Mouse (Mus musculus) regulatory T cell (primary cell): ENCODE data around the gene Pdzrn4.
"Not testable (repeated sequence)": the region's sequence is repeated elsewhere in the genome, so short reads cannot be mapped to it uniquely, and the experiment has no call there.

Source experiments
- in situ Hi-C: fragments of 300-600 bp; cut with MboI, MseI; formaldehyde crosslinking; loops from one replicate; pipeline ENCODE4 v1.15.1; 2025; ENCODE audit warnings: high pct_unique_total_duplicates

Gene Pdzrn4

DNA sequence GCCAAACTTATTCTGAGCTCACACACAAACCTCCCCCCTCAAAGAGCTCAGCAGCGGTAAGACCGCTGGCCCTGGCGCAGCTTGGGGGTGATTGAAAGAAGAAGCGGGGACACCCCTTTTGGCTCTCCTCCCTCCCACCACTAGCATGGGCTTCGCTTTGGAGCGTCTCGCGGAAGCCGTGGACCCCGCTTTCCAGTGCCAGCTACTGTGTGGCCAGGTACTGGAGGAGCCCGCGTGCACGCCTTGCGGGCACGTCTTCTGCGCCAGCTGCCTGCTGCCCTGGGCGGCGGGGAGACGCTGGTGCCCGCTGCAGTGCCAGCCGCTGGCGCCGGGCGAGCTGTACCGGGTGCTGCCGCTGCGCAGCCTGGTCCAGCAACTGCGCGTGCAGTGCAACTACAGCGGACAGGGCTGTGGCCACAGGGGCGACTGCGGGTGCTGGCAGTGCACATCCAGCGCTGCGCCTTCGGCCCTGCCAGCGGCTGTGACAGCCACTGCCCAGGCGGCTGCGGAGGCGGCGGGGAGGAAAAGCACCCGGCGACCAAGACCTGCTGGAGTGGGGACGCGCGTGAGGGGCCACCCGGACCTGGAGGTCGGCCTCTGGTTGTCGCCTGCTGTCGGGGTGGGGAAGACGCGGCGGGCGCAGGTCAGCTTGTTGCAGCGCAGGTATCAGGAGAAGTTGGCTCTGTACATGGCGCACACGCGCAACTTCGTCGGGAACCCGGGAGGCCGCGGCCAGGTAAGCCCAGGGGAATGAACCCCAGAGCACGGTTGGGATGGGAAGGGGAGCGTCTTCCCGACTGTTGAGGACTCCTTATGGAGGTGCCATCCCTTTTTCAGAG lies at the start of gene Pdzrn4:
Gene Pdzrn4 (plus strand): TSS at position 112 of the 839 bp plus-strand sequence.
- in situ Hi-C loops = no loop called here

DNA sequence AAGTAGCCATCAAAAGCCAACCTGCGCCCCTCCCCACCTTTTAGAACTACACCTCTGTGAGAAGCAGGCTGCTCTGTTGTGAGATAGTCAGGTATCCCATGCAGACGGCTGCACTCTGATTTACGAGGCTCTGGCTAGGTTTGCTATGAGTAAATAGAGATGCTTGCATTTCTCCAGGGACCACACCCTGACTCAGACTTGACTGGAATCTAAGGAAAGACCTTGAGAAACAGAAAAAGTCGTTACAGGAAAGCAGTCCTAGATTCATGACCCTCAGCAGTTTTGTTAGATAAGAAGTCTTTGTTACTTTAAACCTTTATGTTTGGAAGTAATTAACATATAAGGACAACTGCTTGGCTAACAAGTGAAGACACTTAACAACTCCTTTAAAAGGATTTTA lies 49.3 kb upstream of the Pdzrn4 start:
- in situ Hi-C loops = no loop called here

DNA sequence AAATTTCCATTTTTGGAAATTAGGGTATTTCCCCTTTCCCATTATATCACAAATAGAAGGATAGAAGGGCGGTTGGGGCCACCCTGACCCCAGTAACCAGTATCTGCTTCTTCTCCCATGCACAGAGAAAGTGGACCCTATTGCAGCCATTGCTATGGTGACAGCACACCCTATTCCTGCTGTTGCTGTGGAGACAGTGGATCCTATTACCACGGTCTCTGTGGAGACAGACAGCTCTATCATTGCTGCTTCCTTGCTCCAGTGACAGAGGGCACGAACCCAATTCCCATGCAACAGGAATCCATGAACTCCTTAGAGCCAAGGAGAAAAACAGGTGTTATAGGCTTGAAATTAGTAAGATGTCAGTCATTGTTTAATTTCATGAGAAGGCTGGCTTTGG lies 48.8 kb upstream of the Pdzrn4 start:
- in situ Hi-C loops = no loop called here

DNA sequence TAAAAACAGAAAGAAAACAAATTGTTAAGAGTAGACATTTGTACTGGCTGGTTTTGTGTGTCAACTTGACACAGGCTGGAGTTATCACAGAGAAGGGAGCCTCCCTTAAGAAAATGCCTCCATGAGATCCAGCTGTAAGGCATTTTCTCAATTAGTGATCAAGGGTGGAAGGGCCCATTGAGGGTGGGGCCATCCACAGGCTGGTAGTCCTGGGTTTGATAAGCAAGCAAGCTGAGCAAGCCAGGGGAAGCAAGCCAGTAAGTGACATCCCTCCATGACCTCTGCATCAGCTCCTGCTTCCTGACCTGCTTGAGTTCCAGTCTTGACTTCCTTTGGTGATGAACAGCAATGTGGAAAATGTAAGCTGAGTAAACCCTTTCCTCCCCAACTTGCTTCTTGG lies 48.2 kb upstream of the Pdzrn4 start:
- in situ Hi-C loops = not testable (repeated sequence)

DNA sequence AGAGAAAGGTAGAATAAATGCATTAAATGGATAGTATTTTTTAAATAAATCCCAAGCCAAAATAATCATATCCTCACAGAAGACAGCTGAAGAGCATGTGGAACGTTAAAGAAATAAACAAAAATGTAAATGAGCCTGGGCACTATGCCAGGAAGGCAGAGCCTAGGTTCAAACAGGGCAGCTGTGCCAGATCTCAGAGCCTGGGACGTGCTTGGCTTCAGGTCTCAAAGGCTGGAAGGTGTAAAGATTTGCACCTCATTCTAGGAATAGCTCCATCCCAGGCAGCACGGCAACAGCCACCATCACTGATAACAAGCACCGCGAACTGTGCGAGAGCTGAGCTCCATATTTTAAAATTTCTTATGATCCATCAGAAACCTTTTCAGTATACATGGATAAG lies 32.5 kb upstream of the Pdzrn4 start:
- in situ Hi-C loops = no loop called here

DNA sequence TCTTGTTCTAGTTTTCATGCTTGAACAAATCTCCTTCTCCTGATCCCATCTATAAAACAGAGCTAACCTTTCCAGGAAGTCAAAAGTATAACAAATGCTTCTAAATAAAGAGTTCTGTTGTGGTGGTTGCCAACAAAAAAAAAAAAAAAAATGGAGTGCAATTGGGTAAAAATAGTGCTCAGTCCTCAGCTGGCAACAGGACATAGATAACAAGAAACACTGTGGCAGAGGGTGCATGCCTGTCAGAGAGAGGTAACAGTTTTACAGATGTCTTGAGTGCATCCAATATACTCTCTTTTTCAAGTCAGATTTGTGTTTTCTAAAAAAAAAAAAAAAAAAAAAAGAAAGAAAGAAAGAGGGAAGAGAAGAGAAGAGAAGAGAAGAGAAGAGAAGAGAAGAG lies 32.1 kb upstream of the Pdzrn4 start:
- in situ Hi-C loops = no loop called here

DNA sequence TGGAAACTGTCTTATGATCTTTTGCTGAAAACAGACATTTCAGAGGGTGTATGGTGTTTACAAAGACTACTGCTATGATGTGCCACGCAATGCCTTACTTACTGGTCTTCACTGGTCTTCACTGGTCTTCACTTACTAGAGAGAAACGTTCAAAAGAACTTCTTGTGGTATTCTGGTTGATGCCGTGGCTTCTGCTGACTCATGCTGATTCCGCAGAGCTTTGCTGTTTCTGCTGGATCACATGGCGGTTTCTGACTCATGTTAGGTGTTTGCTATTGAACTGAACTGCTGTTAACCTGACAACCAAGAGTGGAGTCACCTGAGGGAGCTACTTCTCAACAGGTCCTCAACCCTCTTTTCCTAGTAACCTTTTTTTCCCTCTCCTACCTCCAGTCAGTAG lies 1.9 kb upstream of the Pdzrn4 start:
- in situ Hi-C loops = no loop called here

DNA sequence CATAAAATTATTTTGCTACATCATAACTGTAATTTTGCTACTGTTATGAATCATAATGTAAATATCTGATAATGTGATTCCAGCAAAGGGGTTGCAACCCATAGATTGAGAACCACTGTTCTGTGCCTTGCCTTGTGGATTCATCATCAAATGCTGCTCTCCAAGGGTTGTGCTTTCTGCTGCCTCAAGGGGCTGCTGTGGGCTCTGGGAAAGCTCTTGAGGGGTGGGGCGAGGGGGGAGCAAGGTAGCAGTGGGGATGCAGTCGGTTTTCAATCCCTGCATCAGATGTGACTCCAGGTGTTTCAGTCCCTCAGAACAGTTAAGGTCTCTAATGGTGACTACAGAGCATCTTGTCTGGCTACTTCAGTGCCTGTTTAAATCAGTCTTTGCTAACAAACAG lies 2.1 kb downstream of the Pdzrn4 start:
- in situ Hi-C loops = no loop called here

DNA sequence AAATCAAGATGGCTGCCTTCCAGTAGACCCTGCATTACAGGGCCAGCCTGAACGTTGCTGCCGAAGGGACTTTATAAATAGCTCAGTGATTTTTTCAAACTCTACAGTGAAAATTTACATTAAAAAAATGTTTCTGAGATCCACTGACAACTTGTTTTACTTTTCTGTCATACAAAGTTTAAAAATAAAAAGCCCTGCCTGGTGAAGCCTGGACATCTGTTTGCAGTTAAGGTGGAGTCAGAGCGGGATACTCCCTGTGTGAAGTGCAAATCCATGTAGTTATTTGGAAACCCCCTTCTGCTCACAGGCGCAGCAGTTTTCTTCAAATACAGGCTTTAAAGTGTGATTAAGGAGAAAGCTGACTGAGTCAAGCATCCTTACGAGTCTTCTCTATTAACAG lies 2.6 kb downstream of the Pdzrn4 start:
- in situ Hi-C loops = no loop called here

DNA sequence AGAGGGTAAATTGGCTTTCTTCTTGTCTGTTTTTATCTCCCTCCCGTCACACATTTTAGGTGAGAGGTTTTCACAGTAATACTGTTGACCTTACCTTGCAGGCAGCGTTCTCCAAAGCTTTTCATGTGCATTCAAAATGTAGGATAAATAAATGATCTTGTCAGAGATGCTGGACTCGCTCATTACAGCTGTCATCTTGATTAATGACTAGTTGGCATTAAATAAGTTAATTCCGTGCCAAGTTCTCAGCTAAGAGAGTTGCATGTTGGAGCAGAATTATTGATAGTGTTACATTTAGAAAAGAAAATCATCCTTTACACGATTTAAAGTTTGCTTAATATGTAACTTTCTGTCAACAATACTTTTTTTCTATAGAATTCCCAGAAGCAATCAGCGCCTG lies 4.9 kb downstream of the Pdzrn4 start:
- in situ Hi-C loops = no loop called here

DNA sequence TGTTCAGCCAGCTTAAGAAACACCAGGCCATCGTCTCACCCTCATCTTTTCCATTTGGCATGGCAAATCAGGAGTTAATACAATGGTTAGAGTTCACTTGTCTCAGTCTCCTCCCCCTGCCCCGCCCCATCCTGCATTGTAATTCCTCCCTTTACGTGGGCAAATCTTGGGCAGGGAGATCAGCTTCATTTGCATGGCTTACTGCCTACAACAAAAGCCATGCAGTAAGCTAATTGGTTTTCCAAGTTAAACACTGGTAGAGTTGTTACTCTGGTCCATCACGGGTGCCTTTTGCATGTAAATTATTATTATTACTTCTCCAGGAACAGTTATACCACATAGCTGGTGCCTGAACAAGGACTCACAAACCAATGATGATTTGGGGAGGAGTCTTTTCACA lies 18.6 kb downstream of the Pdzrn4 start:
- in situ Hi-C loops = loop anchor here (10.0 kb wide), 1 partner anchor 799 kb away; no protein-coding TSS in a partner anchor

DNA sequence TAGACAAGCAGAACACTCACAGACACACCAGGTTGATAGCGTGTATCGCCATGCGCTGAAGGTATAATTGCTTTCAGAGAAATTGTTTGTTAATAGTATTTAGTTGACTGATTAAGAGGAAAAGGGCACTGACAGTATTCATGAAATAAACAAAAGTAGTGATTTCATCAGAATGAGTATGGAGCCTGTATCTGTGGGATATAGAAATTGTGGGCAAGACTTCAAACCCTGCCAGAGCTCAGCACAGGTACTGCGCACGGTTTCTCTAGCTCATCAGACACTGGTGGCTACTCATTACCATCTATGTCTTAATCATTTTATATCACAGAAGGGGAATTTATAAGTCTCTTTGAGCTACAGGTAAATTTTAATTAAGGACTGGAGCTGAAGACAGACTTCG lies 19.5 kb downstream of the Pdzrn4 start:
- in situ Hi-C loops = loop anchor here (10.0 kb wide), 1 partner anchor 799 kb away; no protein-coding TSS in a partner anchor

DNA sequence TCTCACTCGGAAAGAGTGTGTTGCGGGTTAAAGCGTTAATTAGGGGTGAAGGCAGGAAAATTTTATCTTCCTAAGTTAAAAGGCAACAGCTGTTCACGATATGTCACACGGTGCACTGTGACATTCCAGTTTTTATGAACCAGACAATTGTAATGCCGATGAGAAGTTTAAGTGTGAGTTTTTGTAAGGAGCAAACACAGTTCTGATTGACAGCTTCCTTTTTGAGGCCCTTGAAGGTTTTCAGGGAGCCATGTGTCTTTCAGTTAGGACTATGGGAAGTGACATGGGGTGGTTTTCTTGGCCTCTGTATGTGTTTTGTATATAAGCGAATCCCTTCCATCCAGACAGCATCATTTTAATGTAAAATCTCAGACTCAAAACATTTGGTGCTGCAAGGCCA lies 20.0 kb downstream of the Pdzrn4 start:
- in situ Hi-C loops = loop anchor here (10.0 kb wide), 1 partner anchor 798 kb away; no protein-coding TSS in a partner anchor

DNA sequence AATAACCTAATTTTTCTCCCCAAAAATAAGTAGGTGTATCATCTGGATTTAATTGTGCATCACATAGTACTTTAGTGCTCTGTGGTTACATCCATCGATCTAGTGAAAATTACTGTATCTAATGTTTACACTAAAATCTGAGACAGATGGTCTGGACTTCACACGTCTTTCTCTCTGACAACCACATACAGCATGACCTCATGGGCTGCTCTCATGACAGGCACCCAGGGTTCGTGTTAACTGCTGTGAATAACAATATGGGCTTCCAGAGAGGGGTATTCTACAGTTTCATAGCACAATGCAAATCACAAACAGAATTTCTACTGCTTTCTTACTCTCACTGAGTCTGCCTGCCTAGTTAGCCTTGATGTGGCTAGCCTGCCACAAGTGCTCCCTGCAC lies 20.4 kb downstream of the Pdzrn4 start:
- in situ Hi-C loops = loop anchor here (10.0 kb wide), 1 partner anchor 798 kb away; no protein-coding TSS in a partner anchor

DNA sequence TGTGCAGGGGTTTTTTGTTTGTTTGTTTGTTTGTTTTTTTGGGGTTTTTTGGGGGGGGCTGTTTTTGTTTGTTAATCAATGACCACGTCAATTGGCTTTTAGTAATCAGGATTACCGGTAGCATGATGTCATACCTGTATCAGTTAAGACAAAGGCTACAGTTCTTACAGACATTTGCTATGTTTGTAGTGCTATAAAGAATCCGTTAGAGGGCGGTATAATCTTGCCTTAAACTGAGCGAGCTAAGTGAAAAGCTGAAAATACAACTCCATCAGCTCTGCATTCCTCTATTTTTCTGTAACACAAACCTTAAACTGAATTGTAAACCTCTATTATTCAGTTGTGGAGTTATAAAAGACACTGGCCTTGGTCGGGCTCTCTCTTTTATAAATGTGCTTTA lies 37.9 kb downstream of the Pdzrn4 start:
- in situ Hi-C loops = no loop called here

DNA sequence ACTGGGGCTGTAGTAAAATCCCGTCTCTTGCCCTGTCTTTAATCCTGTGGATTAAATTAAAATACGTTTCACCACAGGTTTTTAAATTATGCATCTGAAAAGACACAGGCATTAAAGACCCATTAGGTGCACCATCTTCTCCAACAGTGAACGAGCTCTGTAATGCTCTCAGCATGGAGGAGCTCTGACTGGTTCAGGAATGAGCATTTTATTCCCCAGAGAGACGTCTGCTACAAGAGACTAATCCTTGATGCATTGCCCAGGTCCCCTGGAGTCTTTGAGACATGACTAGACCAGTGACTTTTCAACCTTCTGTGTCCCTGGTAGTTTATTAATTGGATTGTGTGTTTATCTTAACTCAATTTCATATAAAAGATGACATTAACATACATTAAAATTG lies 38.6 kb downstream of the Pdzrn4 start:
- in situ Hi-C loops = no loop called here

DNA sequence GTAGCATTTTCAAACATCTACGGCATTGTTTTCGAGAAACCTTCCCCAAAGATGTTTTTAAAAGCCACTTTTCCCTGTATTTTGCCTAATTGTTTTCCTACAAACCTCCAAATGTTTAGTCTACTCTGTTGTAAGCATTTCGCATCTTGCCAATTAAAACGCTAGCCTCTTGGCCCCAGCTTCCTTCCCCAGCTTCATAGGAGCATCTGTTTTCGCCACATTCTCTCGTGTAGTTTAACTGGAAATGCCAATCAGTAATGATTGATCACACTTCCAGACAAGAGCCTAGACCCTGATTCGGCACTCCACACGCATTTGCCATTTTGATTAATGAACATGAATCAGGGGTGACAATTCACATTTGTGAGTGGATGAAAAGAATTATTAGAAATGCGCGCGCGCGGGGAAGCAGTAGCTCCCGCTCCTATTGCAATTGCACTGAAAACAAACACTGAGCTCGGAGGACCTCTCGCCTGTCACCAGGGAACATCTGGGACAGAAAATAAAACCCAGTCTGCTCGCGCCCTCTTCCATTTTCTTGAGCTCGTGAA lies 45.0 kb downstream of the Pdzrn4 start:
- in situ Hi-C loops = no loop called here

DNA sequence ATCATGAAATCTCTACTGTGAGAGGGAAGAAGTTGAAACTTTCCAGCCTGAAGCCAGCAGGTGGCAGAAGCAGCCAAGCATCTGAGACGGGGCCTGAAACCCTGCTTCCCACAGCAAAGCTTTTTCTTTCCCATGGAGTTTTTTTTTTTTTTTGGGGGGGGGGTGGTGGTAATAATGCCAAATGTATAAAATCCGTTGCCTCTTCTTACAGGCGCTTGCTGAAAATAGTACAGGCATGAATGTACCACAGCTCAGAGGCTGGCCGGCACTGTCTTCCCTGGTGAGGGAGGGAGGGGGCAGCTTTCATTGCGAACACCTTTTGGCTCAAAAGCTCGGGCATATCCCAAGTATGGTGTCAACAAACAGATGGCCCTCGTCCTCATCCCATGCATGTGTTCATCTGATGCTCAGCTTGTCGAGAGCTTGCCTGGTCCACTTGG lies 51.0 kb downstream of the Pdzrn4 start:
- in situ Hi-C loops = no loop called here

DNA sequence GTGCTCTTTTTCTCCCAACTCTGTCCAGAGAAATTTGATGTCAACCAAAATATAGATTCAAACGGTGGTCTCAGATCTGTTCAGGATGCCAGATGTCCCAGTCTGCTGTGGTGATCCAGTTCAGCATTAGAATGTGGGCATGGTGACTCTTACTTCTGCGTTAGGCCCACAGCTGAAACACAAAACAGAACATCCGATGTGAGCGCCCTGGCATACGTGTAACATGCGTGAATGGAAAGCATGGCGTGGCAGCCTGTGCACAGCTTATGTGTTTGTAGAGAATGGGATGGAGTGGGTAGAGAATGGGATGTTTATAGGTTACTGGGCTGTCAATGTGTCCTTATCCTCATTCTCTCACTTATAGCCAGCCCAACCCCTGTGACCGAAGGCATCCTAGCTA lies 52.4 kb downstream of the Pdzrn4 start:
- in situ Hi-C loops = no loop called here

DNA sequence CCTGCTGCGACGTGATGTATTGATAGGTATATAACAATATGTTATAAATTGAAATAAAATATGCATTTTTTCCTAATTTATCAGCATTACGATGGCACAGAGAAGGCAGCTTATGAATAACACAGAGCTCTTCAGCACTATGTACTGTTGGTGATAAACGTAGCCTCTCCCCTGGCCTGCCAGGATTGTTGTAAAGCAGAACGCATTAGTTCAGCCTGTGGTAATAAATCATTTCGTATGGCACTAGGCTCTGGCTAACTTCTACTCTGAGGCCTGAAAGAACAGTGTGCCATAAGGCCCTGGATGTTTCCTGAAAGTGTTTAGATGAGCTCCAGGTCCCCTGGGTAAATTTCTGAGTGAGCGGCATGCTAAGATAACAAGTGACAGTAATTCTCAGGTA lies 55.9 kb downstream of the Pdzrn4 start:
- in situ Hi-C loops = no loop called here

DNA sequence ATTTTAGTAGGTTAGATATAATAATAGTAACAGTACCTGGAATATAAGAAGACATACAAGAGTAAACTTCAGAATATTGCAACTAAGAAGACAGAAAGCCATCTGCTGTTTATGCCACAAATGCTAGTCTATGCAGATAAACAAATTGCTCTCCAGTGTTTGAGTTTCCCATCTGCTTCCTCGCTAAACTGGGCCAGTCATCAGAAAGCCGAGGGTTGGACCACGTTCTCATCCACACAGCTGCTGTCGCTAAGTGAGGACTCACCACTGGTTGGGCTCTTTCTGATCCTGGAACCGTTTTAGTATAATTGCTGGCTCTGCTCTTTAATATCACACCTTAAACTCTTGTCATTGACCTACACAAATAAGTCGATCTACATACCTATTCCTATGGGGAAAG lies 85.5 kb downstream of the Pdzrn4 start:
- in situ Hi-C loops = no loop called here

DNA sequence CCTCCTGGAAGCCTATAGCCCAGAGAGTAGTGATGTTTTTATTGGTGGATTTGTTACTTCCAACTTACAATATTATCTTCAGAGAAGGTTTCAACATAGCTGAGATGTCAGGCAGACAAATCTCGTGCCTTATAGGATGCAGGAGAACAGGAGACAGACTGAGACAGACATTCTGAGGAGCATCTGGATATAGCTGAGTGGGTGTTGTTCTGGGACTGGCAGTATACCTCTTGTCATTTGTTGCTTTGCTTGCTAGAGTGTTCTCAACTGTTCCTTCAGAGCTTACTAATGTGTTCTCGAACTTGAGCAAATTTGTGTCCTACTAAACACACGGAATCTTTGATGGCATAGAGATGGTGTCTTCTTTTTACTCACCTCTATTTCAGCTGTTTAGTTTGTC lies 94.7 kb downstream of the Pdzrn4 start:
- in situ Hi-C loops = no loop called here

DNA sequence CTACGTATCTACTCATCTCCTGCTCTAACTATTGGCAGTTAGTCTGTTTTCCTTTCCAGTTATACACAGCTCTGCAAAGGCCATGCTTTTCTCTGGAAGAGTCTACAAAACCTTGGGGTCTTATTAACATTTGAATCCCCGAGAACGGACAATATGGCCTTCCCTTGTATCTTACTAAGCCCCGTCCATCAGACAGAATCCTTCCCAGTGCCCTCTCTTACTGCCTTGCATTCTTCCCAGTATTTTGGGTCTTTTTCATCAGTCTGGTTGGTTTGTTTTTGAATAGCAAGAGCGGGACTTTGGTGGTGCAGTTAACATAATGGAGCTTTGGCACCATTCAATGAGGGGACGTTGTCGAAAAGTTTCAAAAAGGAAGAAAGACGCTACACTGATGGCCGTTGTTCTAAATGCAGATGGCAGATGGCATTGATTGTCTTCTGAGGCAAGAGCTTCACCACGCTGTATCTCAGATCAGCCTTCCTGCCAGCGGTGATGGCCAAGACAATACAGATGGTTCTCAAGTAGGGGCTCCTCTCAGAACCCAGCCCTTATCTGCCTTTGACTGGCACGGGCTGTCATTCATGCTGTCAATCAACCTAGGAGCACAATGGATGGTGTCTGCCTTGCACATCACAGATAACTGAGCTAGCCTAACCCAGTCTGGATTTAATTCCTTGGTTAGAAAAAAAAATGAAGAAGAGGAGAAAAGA lies 98.9 kb downstream of the Pdzrn4 start:
- in situ Hi-C loops = no loop called here
